Mouse (Mus musculus): Measurements from ENCODE around the gene Olfr166. TPM values are rescaled to one million over a fixed set of nuclear protein-coding genes. Genes with fewer than 3 reads are reported as not detected.

Gene Olfr166
- 0.11 TPM in 1 of 2 replicates, not detected in the other for polyA plus RNA-seq (2012; rRNA removed; ENCODE audit: low replicate concordance)

DNA sequence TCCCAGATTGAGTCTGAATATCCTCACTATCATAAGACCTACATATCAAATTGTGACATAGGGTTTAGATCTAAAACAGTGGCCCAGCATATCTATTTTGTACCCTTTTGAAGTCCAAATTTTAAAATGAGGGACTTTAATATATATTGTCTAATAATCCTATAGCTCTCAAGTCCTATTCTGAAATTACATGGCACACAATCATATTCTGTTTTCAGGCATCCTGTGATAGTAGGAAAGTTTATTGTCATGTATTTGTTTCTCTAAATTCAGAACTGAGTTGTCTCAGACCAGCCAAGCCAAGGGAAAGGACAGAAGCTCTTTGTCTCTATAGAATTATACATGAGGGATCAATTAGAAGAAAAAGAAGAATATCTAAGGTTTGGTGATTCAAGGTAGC, at the start of gene Olfr166:
TSS of gene Olfr166 (plus strand) at position 301 of the 400 bp plus-strand sequence.

DNA sequence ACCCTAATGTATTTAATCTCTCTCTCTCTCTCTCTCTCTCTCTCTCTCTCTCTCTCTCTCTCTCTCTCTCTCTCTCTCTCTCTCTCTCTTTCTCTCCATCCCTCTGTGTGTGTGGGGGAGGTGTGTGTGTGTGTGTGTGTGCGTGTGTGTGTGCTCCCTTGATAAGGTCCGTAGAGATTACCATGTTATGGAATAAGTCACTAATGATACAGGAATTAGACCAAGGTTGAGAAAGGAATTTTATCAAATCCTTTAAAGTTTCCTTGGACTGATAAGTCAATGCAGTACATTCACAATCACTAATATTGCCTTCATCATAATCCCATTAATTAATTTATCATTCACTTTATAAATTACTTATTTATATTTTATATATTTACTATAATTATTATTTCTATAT, 38.7 kb downstream of the Olfr166 start, which contains the start of gene Olfr167:
TSS of gene Olfr167 (minus strand) at position 101 of the 400 bp plus-strand sequence.

DNA sequence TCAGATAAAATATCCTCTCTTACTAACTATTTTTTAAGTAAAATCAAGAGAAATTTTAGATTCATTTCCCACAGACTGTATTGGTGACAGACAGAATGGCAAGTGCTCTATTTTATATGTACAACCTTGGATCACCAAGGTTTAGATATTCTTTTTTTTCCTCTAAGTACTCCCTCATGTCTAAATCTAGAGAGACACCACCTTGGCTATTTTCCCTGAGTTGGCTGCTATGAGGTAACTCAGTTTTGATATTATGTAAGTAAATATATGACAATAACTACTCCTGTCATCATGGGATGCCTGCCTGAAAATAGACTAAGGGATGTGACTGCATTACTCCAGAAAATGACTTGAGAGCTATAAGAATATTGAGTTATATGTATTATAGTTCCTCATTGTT, 52.0 kb downstream of the Olfr166 start, which contains the start of gene Olfr168:
TSS of gene Olfr168 (minus strand) at position 101 of the 400 bp plus-strand sequence.

Other genes with a start within 250 kb of the Olfr166 start
- gene Olfr164, start 169.6 kb upstream of the Olfr166 start, polyA plus RNA-seq (2012; rRNA removed; ENCODE audit: low replicate concordance), result not detected in 2 replicates
- gene Olfr165, start 60.6 kb upstream of the Olfr166 start, polyA plus RNA-seq (2012; rRNA removed; ENCODE audit: low replicate concordance), result not detected in 2 replicates
- not detected in 2 replicates for gene Olfr167, start 38.6 kb downstream of the Olfr166 start, polyA plus RNA-seq (2012; rRNA removed; ENCODE audit: low replicate concordance)
- gene Olfr168, start 51.9 kb downstream of the Olfr166 start, polyA plus RNA-seq (2012; rRNA removed; ENCODE audit: low replicate concordance), result not detected in 2 replicates
- not detected in 2 replicates for gene Olfr169, start 88.1 kb downstream of the Olfr166 start, polyA plus RNA-seq (2012; rRNA removed; ENCODE audit: low replicate concordance)
- not detected in 2 replicates for gene Olfr170, start 128.2 kb downstream of the Olfr166 start, polyA plus RNA-seq (2012; rRNA removed; ENCODE audit: low replicate concordance)
- gene Olfr171, start 146.2 kb downstream of the Olfr166 start, polyA plus RNA-seq (2012; rRNA removed; ENCODE audit: low replicate concordance), result not detected in 2 replicates
- gene Lamp3, start 222.7 kb downstream of the Olfr166 start, polyA plus RNA-seq (2012; rRNA removed; ENCODE audit: low replicate concordance), result 0.10 and 0.14 TPM in 2 replicates

All from mammary gland, adult 2 months (tissue).